Mouse (Mus musculus) naive thymus-derived CD4-positive, alpha-beta T cell, adult 2 months (primary cell): ENCODE data around the gene Lrriq1.

Experiments
- DNase-seq: peaks from one replicate; pipeline ENCODE4 v3.0.0-alpha.2; 2011; ENCODE audit warnings: low read depth

The Lrriq1 gene

DNA sequence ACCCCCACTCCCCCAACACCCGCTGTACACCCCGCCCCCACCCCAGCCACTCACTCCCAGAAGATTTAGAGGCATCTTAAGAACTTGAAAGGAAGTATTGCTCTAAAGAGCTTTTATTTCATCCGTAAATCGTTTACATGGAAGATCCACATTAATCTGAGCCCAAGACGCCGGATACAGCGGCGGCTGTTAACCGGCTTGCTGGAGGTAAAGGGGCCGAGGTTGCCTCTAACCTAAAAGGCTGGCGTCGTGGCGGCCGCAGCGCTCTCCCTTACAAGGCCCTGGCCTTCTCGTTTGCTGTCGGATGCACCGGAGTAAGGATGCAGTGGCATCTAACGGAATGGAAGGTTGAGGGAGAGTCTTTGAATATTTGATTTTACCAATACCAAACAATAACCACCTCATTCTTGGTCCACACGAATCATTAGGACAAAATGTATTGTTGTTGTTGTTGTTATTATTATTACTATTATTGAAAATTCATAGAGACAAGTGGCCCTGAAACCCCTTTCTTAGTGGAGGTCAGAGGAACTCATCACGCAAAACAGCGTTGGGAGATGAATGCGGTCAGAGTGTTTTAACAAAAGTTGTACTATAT, 206.9 kb downstream of the Lrriq1 start:
- no peak for DNase-seq

- no peak for DNase-seq
Observed at GRCm38 (mm10) chr10:103028253-103029131, 207.6 kb downstream of the Lrriq1 start.

DNA sequence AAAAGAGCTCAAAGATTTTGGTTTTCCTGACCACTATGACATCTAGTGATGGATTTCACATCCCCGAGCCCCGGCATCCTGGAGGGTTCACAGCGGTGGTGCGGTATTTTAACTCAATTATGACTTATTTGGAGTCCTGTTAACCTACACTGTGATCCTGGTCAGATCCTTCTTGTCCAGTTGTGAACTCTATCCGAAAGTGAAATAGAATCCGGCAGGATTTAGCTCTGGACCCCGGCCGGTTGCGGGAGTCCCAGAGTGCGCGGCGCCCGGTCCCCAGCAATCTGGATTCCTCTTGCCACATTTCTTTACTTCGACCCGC, 208.2 kb downstream of the Lrriq1 start:
- DNase-seq = no peak

GRCm38 (mm10) chr10:103027226-103027930, 208.7 kb downstream of the Lrriq1 start:
- no peak for DNase-seq

- DNase-seq = no peak
Observed at GRCm38 (mm10) chr10:103026636-103027225, 209.4 kb downstream of the Lrriq1 start.

DNA sequence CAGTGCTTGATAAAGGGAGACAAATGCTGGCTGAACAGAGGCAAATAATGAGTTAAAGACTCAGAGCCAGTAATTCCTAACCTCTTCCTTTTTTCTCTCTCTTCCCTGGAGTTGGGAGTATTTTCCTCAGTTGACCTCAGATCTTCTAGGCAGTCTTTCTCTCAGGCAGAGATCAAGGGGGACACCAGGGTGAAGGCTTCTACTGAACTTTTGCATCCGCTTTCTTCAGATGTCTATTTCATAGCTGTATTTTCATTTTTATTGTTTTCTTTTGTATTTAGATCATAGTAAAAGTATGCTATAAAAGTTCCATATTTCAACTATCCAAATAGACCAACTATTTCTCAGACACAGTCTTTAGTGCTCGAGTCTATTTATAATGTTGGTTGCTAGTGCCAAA, 233.6 kb downstream of the Lrriq1 start:
- DNase-seq = no peak

- DNase-seq = no peak
Observed at GRCm38 (mm10) chr10:103000902-103001301, 235.2 kb downstream of the Lrriq1 start.

GRCm38 (mm10) chr10:102999584-102999983, 236.5 kb downstream of the Lrriq1 start:
- no peak for DNase-seq
